Mouse (Mus musculus): ENCODE results near the gene Rccd1.

GRCm38 (mm10) chr7:80346830-80347229 lies 22.6 kb upstream of the Rccd1 start:
- TF ChIP-seq CTCF (IDR thresholded peaks at IDR 0.05) (no peak), EP300 (IDR thresholded peaks at IDR 0.05) (no peak)

Data from lung, postnatal 0 days (tissue).